Mouse (Mus musculus): ENCODE measurements at regions not wholly inside any gene's neighbourhood (a gene's known extent, or its start where the extent isn't known, plus 50 kb on each side); places are given as distances from the start of the nearest gene placed in this dataset.

GRCm38 (mm10) chr14:100352961-100353452, 68.5 kb upstream of the Klf12 start:
- no peak for DNase-seq (ENCODE audit: low spot score in 2 of 2)

GRCm38 (mm10) chr14:100351004-100351403, 66.5 kb upstream of the Klf12 start:
- no peak for DNase-seq (ENCODE audit: low spot score in 2 of 2)

- DNase-seq (ENCODE audit: low spot score in 2 of 2): no peak
Observed at GRCm38 (mm10) chr14:100350021-100350790, 65.7 kb upstream of the Klf12 start.

GRCm38 (mm10) chr14:100348336-100349164, 64.1 kb upstream of the Klf12 start:
- no peak for DNase-seq (ENCODE audit: low spot score in 2 of 2)

GRCm38 (mm10) chr14:100336926-100337325, 52.4 kb upstream of the Klf12 start:
- no peak for DNase-seq (ENCODE audit: low spot score in 2 of 2)

Measured in natural killer cell, adult 2 months (primary cell).